Mouse (Mus musculus) lung, postnatal 14 days (tissue): Measurements from ENCODE around the gene Stoml1.

Experiments used
- DNase-seq: peaks from one replicate; pipeline ENCODE4 v3.0.0; 2021

Gene Stoml1

DNA sequence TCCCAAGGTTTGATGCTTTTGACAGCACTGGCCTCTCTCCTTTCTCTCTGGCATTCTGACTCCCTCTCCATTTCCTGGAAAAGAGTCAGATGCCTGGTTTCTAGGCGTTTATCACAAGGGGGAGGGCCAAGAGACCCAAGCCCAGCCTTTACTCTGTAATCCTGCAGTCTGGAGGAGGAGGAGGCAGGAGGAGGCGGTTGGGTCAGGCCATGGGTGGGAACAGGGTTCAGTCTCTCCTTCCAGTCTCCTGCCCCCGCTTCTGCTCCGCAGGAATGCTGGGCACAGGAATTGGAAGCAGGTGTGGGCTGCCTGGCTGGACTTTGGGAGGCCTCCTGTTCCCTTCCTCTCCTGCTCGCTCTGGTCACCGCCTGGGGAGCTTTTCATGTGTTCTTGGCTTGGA is 52.7 kb downstream of the Stoml1 start:
- DNase-seq: peak; percentile 28

DNA sequence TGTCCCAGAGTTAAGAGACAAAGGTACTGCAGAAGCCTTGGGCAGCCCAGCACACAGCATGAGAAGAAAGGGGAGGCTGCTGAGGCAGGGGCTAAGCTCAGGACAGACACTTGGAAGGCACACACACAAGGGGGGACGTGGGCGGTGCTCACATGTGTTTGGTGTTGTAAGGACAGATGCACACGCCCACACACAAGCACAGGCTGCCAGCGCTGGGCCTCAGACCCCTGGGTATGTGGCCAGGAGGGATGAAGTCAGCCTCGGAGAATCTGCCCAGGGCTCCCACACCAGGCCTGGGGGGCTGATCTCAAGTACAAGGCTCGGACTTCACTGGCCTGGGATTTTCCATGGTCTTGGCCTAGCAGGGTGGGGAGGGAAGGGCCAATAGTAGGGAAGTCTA is 55.4 kb downstream of the Stoml1 start:
- peak; percentile 64 for DNase-seq

DNA sequence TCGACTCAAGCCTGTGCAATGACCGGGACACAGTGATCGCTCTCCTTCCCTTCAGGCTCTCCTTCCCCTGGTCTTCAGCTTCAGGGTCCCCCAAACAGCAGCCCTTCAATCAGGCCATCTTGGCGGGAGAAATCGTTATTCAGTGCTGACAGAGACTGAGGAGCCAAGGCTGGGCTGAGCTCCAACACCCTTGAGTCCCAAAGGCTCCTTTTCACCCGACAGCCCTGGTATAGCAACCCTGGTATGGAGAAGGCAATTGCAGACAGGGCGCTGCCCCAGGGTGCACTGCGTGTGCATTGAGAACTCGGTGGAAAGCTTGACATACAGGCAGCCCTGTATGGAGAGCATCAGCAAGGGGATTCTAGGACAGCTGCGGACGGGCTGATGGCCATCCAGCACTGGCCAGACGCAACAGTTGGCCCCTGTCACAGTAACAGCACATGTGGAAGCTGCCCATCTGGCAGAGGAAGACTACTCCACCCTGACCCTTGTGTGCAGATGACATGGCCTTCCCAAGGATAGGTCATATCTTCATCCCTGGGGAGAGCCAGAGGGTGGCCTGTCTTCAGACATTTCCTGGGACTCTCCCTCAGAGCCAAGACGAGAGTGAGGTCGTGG is 57.2 kb downstream of the Stoml1 start:
- peak; percentile 61 for DNase-seq

DNA sequence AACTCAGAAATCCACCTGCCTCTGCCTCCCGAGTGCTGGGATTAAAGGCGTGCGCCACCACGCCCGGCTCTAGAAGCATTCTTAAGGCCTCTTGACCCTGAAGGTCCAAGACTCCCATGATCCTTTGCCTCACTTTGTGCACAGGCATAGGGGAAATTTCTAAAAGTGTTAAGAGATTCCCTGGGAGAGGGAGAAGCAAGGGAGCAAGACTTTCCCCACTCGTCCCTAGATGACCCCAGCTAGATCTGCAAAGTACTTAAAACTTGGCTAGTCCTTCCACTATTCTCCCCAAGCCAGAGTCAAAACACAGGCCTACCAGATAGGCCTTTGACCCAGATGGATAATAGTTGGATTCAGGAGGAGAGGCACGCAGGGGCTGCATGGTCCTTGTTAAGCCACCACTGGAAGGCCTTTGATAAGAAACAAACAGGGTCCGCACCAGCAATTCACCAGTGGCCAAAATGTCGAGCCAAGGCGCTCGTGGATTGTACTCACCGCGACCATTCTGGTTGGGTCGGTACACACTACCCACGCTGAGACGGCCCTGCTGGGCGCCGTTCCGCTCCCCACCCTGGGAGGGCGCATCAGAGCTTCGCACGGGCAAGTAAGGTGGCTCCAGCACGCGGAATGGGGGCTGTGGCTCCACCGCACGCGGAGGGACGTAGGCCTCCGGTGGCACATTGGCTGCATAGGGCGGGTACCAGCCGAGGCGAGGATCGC is 58.4 kb downstream of the Stoml1 start:
- DNase-seq: peak; percentile 35
